Mouse (Mus musculus) testis, adult 2 months (tissue): ENCODE data around the gene Fam199x.

Experiments used
- CTCF ChIP-seq: fragments of 200-500 bp; IDR thresholded peaks from 2 replicates; pipeline ENCODE4 v1.5.1; 2012; ENCODE audit warnings: low read depth, mild to moderate bottlenecking, inconsistent platforms, low read length, moderate library complexity; ENCODE audit not compliant: control insufficient read depth, insufficient read depth, insufficient replicate concordance
- POLR2A ChIP-seq: fragments of 200-500 bp; IDR thresholded peaks from 2 replicates; pipeline ENCODE4 v1.6.1; 2012; ENCODE audit warnings: low read depth, mild to moderate bottlenecking, inconsistent platforms, low read length, moderate library complexity; ENCODE audit not compliant: control insufficient read depth

- TF ChIP-seq CTCF (no peak), POLR2A (no peak)
Measured at GRCm38 (mm10) chrX:137031726-137032125, 17.7 kb upstream of the Fam199x start.
